11 mouse cellular contexts compared by ENCODE assay signal in genomic region chr15:77276838-77277725, GRCm38 (mm10). TPM values are rescaled to one million over a fixed set of nuclear protein-coding genes. Genes with fewer than 3 reads are reported as not detected.
DNase-seq lines count a peak whose midpoint lies in the region; ATAC-seq and TF ChIP-seq lines count a peak whose summit lies in the region.
"Had no signal": no experiment of that assay in that cellular context is flagged by ENCODE, and none has a peak within 500 bp of the region (broad histone marks: within the 10 kb centered on the region; RNA-seq: fewer than 3 reads in every experiment).

No protein-coding gene starts in this region.

- no peaks in the 10 kb centered on the region for H3K36me3 ChIP-seq in hindbrain, postnatal 0 days (ENCODE audit: insufficient read depth, low read length)
- no peaks in the 10 kb centered on the region for H3K36me3 ChIP-seq in hindbrain, embryonic 13.5 days
- no peaks in the 10 kb centered on the region for H3K36me3 ChIP-seq in midbrain, postnatal 0 days (ENCODE audit: insufficient read depth, low read length)
- H3K36me3 ChIP-seq in midbrain, embryonic 10.5 days: no peaks in the 10 kb centered on the region
- H3K36me3 ChIP-seq in intestine, embryonic 15.5 days: no peaks in the 10 kb centered on the region
- H3K36me3 ChIP-seq: embryonic facial prominence, embryonic 15.5 days; limb, embryonic 15.5 days had no signal

- no peak overlapping the region for H3K9ac ChIP-seq in hindbrain, postnatal 0 days (replicated peaks; ENCODE audit: low read length)
- H3K9ac ChIP-seq in hindbrain, embryonic 13.5 days: no peak overlapping the region
- H3K9ac ChIP-seq in midbrain, postnatal 0 days (replicated peaks; ENCODE audit: low read length, poor library complexity, severe bottlenecking): no peak overlapping the region
- H3K9ac ChIP-seq in intestine, embryonic 15.5 days: no peak overlapping the region
- H3K9ac ChIP-seq: embryonic facial prominence, embryonic 15.5 days; limb, embryonic 15.5 days had no signal

- 69% methylated on average over 3 of the region's 3 CpGs for whole genome bisulfite sequencing in hindbrain, postnatal 0 days
- WGBS in hindbrain, embryonic 13.5 days: 77% methylated on average over 3 of the region's 3 CpGs
- 78% methylated on average over 3 of the region's 3 CpGs for WGBS in midbrain, postnatal 0 days
- 85% methylated on average over 3 of the region's 3 CpGs for WGBS in midbrain, embryonic 10.5 days
- 46% methylated on average over 3 of the region's 3 CpGs for WGBS in intestine, embryonic 15.5 days

- peak; percentile 66 for TF ChIP-seq CTCF in hindbrain, postnatal 0 days (IDR thresholded peaks at IDR 0.05; ENCODE audit: low read depth)
- peak; percentile 65 for TF ChIP-seq CTCF in midbrain, postnatal 0 days (IDR thresholded peaks at IDR 0.05)

- H3K4me3 ChIP-seq in hindbrain, postnatal 0 days (ENCODE audit: low read length): no peak overlapping the region
- no peak overlapping the region for H3K4me3 ChIP-seq in hindbrain, embryonic 13.5 days
- H3K4me3 ChIP-seq in midbrain, postnatal 0 days (ENCODE audit: low read depth, low read length): no peak overlapping the region
- H3K4me3 ChIP-seq in midbrain, embryonic 10.5 days: no peak overlapping the region
- no peak overlapping the region for H3K4me3 ChIP-seq in intestine, embryonic 15.5 days (replicated peaks)
- H3K4me3 ChIP-seq: embryonic facial prominence, embryonic 15.5 days; limb, embryonic 15.5 days had no signal

- DNase-seq in hindbrain, postnatal 0 days (ENCODE audit: low spot score): peak; percentile 68
- DNase-seq in midbrain, postnatal 0 days (ENCODE audit: low spot score): peak; percentile 46
- DNase-seq in midbrain, embryonic 10.5 days (ENCODE audit: low spot score): no peak
- no peak for DNase-seq in urinary bladder, adult 18-20 months (ENCODE audit: low spot score in 2 of 2)
- no peak for DNase-seq in thymus, postnatal 0 days (ENCODE audit: low spot score)
- DNase-seq: gastrocnemius, postnatal 10 days had no signal

- no peaks in the 10 kb centered on the region for H3K27me3 ChIP-seq in hindbrain, postnatal 0 days (ENCODE audit: insufficient read depth, low read length)
- H3K27me3 ChIP-seq in hindbrain, embryonic 13.5 days: no peaks in the 10 kb centered on the region
- H3K27me3 ChIP-seq in midbrain, postnatal 0 days (ENCODE audit: insufficient read depth, low read length): no peaks in the 10 kb centered on the region
- H3K27me3 ChIP-seq in midbrain, embryonic 10.5 days (ENCODE audit: low read depth, poor library complexity, severe bottlenecking): no peaks in the 10 kb centered on the region
- no peaks in the 10 kb centered on the region for H3K27me3 ChIP-seq in intestine, embryonic 15.5 days (replicated peaks)
- H3K27me3 ChIP-seq: embryonic facial prominence, embryonic 15.5 days; limb, embryonic 15.5 days had no signal

- no peak overlapping the region for H3K27ac ChIP-seq in hindbrain, postnatal 0 days
- H3K27ac ChIP-seq in hindbrain, embryonic 13.5 days: no peak overlapping the region
- H3K27ac ChIP-seq in midbrain, postnatal 0 days (ENCODE audit: low read depth, low read length): 0 out of 2 replicates have a peak overlapping the region, but pooled peaks have one; percentile 3
- no peak overlapping the region for H3K27ac ChIP-seq in midbrain, embryonic 10.5 days (replicated peaks)
- H3K27ac ChIP-seq in intestine, embryonic 15.5 days: no peak overlapping the region
- H3K27ac ChIP-seq: embryonic facial prominence, embryonic 15.5 days had no signal

- H3K4me2 ChIP-seq in hindbrain, postnatal 0 days (ENCODE audit: low read depth, low read length): no peak overlapping the region
- H3K4me2 ChIP-seq in hindbrain, embryonic 13.5 days: no peak overlapping the region
- no peak overlapping the region for H3K4me2 ChIP-seq in midbrain, postnatal 0 days (ENCODE audit: low read depth, low read length, poor library complexity, severe bottlenecking)
- no peak overlapping the region for H3K4me2 ChIP-seq in intestine, embryonic 15.5 days (replicated peaks)
- H3K4me2 ChIP-seq: embryonic facial prominence, embryonic 15.5 days; limb, embryonic 15.5 days had no signal

- no peaks in the 10 kb centered on the region for H3K4me1 ChIP-seq in hindbrain, postnatal 0 days (ENCODE audit: insufficient read depth, low read length)
- H3K4me1 ChIP-seq in hindbrain, embryonic 13.5 days (replicated peaks): peaks cover 16% of the 10 kb centered on the region; the same call in 1 of the 2 replicates
- no peaks in the 10 kb centered on the region for H3K4me1 ChIP-seq in midbrain, postnatal 0 days (ENCODE audit: insufficient read depth, low read length)
- H3K4me1 ChIP-seq in midbrain, embryonic 10.5 days: peaks cover 17% of the 10 kb centered on the region
- peaks cover 7% of the 10 kb centered on the region; the same call in 1 of the 2 replicates for H3K4me1 ChIP-seq in intestine, embryonic 15.5 days (replicated peaks)

- no peak for ATAC-seq in hindbrain, postnatal 0 days
- no peak for ATAC-seq in hindbrain, embryonic 13.5 days (ENCODE audit: low FRiP score)
- ATAC-seq in midbrain, postnatal 0 days (ENCODE audit: low FRiP score): no peak
- 0 out of 2 replicates have a peak, but pooled peaks have one; percentile 46 for ATAC-seq in intestine, embryonic 15.5 days
- no peak for ATAC-seq in megakaryocyte-erythroid progenitor cell, adult 5-6 weeks (replicated peaks; ENCODE audit: low FRiP score, low TSS enrichment, poor library complexity, severe bottlenecking)

- H3K9me3 ChIP-seq in hindbrain, postnatal 0 days (ENCODE audit: low read length): no peaks in the 10 kb centered on the region
- no peaks in the 10 kb centered on the region for H3K9me3 ChIP-seq in hindbrain, embryonic 13.5 days
- no peaks in the 10 kb centered on the region for H3K9me3 ChIP-seq in midbrain, postnatal 0 days (ENCODE audit: low read length)
- no peaks in the 10 kb centered on the region for H3K9me3 ChIP-seq in midbrain, embryonic 10.5 days (replicated peaks)
- no peaks in the 10 kb centered on the region for H3K9me3 ChIP-seq in intestine, embryonic 15.5 days
- H3K9me3 ChIP-seq: embryonic facial prominence, embryonic 15.5 days; limb, embryonic 15.5 days had no signal

RNA-seq across cellular contexts. Expression of gene Rbfox2, which starts 29.7 kb away (rescaled TPM):
- 294 and 339 TPM in 2 replicates for total RNA-seq in hindbrain, postnatal 0 days (2014; rRNA removed)
- 84.1 and 91.9 TPM in 2 replicates for polyA plus RNA-seq in hindbrain, postnatal 0 days (2015; fragmentation: Nextera tagmentation; extraction: Ambion mirVana)
- polyA plus RNA-seq in hindbrain, embryonic 13.5 days (2015; fragmentation: Nextera tagmentation; extraction: Ambion mirVana): 158 and 159 TPM in 2 replicates
- 360 and 399 TPM in 2 replicates for total RNA-seq in midbrain, postnatal 0 days (2014; rRNA removed)
- polyA plus RNA-seq in midbrain, postnatal 0 days (2015; fragmentation: Nextera tagmentation; extraction: Ambion mirVana): 96.4 and 96.6 TPM in 2 replicates
- 35.7 and 59.4 TPM in 2 replicates for polyA plus RNA-seq in midbrain, embryonic 10.5 days (2016; fragmentation: Nextera tagmentation; extraction: Ambion mirVana)
- 42.6 and 44.8 TPM in 2 replicates for polyA plus RNA-seq in intestine, embryonic 15.5 days (2015; fragmentation: Nextera tagmentation; extraction: Ambion mirVana)
- 6.5 and 8.4 TPM in 2 replicates for polyA plus RNA-seq in thymus, postnatal 0 days (2015; fragmentation: Nextera tagmentation; extraction: Ambion mirVana)
- 0.37 and 1.8 TPM in 2 replicates for total RNA-seq in megakaryocyte-erythroid progenitor cell, adult 5-6 weeks (2014; fragmentation: Nextera tagmentation)
- 0.28 and 1.4 TPM in 2 replicates for total RNA-seq in megakaryocyte-erythroid progenitor cell, adult 5-6 weeks (2017)

Comparison
In these comparisons a context has a peak if more than half of its experiments do, and no peak if none do; other contexts are left out.
1. DNase-seq: peak in hindbrain, postnatal 0 days (single experiment) and midbrain, postnatal 0 days (single experiment); none in midbrain, embryonic 10.5 days (single experiment), urinary bladder, adult 18-20 months (0 of 2) and thymus, postnatal 0 days (single experiment).